29 mouse cellular contexts compared by ENCODE assay signal in the genomic region with DNA sequence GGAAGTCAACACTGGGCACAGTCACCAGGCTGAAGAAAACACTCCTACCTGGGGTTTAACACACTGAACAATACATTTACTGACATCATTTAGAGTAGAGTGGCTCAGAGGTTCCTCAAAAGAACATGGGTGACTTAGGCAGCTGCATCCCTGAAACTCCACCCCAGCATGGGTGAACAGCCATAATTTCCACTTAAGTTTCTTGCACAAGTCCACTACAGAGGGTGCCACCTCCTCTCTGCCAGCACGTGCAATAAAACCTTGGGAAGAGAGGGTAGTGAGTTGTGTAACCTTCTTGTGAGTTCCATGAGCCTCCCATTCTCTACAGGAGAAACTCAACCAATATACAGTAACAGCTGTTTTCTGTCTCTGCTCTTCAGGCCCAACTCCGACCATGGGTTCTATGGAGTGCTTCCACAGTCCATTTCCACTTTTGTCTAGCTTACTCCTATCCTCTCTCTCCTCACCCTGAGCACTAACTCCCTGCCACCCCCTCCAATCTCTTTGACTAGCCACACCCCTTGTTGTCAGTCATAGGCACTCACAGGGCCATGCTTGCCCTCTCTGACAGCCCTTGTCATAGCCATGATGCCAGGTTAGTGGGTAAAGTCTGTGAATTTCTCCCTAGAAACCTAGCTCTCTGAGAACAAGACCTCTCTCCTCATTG. TPM values are rescaled to one million over a fixed set of nuclear protein-coding genes. Genes with fewer than 3 reads are reported as not detected.
DNase-seq lines count a peak whose midpoint lies in the region; ATAC-seq and TF ChIP-seq lines count a peak whose summit lies in the region.
"Had no signal": no experiment of that assay in that cellular context is flagged by ENCODE, and none has a peak within 500 bp of the region (broad histone marks: within the 10 kb centered on the region; RNA-seq: fewer than 3 reads in every experiment).

No protein-coding gene starts in this region.

- peaks cover 16% of the 10 kb centered on the region for H3K4me1 ChIP-seq in megakaryocyte, embryonic 14.5 days
- H3K4me1 ChIP-seq in midbrain, embryonic 10.5 days = no peaks in the 10 kb centered on the region
- H3K4me1 ChIP-seq: embryonic facial prominence, embryonic 12.5 days; forebrain, embryonic 13.5 days had no signal

- no peaks in the 10 kb centered on the region for H3K79me2 ChIP-seq in myocyte (ENCODE audit: control insufficient read depth, insufficient read depth)

- WGBS in midbrain, embryonic 10.5 days = 83% methylated on average over 2 of the region's 2 CpGs

- intact Hi-C loops in heart, postnatal 10 days (cut with DNase I) = loop anchor here (1.0 kb wide), 1 partner anchor 23 kb away; no protein-coding TSS in a partner anchor

- no peaks in the 10 kb centered on the region for H3K27me3 ChIP-seq in megakaryocyte, embryonic 14.5 days (replicated peaks)
- no peaks in the 10 kb centered on the region for H3K27me3 ChIP-seq in myocyte (ENCODE audit: control insufficient read depth, insufficient read depth, insufficient read length)
- H3K27me3 ChIP-seq in midbrain, embryonic 10.5 days (ENCODE audit: low read depth, poor library complexity, severe bottlenecking) = no peaks in the 10 kb centered on the region
- H3K27me3 ChIP-seq: embryonic facial prominence, embryonic 12.5 days; forebrain, embryonic 13.5 days had no signal

- no peak for TF ChIP-seq POLR2A in myocyte (IDR thresholded peaks at IDR 0.05; ENCODE audit: insufficient read length, low read depth)

- H3K4me2 ChIP-seq in myocyte (ENCODE audit: low read depth) = peak overlapping the region; percentile 95
- H3K4me2 ChIP-seq: embryonic facial prominence, embryonic 12.5 days; forebrain, embryonic 13.5 days; heart, embryonic 11.5 days; hindbrain, embryonic 14.5 days had no signal

- ATAC-seq in megakaryocyte, adult 5-6 weeks (ENCODE audit: poor library complexity, severe bottlenecking) = no peak
- ATAC-seq in granulocyte monocyte progenitor cell, adult 5-6 weeks (replicated peaks; ENCODE audit: poor library complexity, severe bottlenecking) = peak; percentile 76
- ATAC-seq: forebrain, embryonic 13.5 days; forebrain, embryonic 16.5 days; hindbrain, postnatal 0 days; inflammation-experienced regulatory T-cells, adult 6 months; intestine, embryonic 16.5 days had no signal

- H3K9me3 ChIP-seq in megakaryocyte, embryonic 14.5 days = no peaks in the 10 kb centered on the region
- no peaks in the 10 kb centered on the region for H3K9me3 ChIP-seq in midbrain, embryonic 10.5 days (replicated peaks)
- H3K9me3 ChIP-seq: embryonic facial prominence, embryonic 12.5 days; forebrain, embryonic 10.5 days; forebrain, embryonic 13.5 days had no signal

- no peak overlapping the region for H3K27ac ChIP-seq in midbrain, embryonic 10.5 days (replicated peaks)
- H3K27ac ChIP-seq: embryonic facial prominence, embryonic 12.5 days; forebrain, embryonic 10.5 days; forebrain, embryonic 13.5 days; hindbrain, embryonic 14.5 days; hindbrain, postnatal 0 days had no signal

- H3K36me3 ChIP-seq in megakaryocyte, embryonic 14.5 days (replicated peaks; ENCODE audit: low read length) = no peaks in the 10 kb centered on the region
- H3K36me3 ChIP-seq in myocyte (ENCODE audit: control insufficient read depth, insufficient read depth) = no peaks in the 10 kb centered on the region
- no peaks in the 10 kb centered on the region for H3K36me3 ChIP-seq in midbrain, embryonic 10.5 days
- H3K36me3 ChIP-seq: embryonic facial prominence, embryonic 12.5 days; forebrain, embryonic 10.5 days had no signal

- peak overlapping the region; percentile 59 for H3K4me3 ChIP-seq in megakaryocyte, embryonic 14.5 days (replicated peaks)
- peak overlapping the region; percentile 5 for H3K4me3 ChIP-seq in myocyte
- H3K4me3 ChIP-seq in midbrain, embryonic 10.5 days = no peak overlapping the region
- H3K4me3 ChIP-seq: embryonic facial prominence, embryonic 12.5 days; forebrain, embryonic 10.5 days; forebrain, embryonic 13.5 days had no signal

- DNase-seq in heart, adult 11 months = peak; percentile 84
- DNase-seq in heart, postnatal 10 days = no peak
- no peak for DNase-seq in kidney, postnatal 14 days
- DNase-seq in midbrain, embryonic 10.5 days (ENCODE audit: low spot score) = no peak
- DNase-seq: cerebellum, adult 11 months; cerebellum, adult 2 months; cerebellum, postnatal 10 days; cerebellum, postnatal 36 days; gastrocnemius, postnatal 10 days; gastrocnemius, postnatal 36 days; heart, adult 18-20 months; heart, postnatal 36 days had no signal

- H3ac ChIP-seq in myocyte (ENCODE audit: control insufficient read depth, insufficient read length) = no peak overlapping the region

TF ChIP-seq in myocyte, 11 proteins besides CTCF, POLR2A, EP300 and RAD21:
- no peak for TF ChIP-seq SRF (IDR thresholded peaks at IDR 0.05; ENCODE audit: control insufficient read depth, insufficient read length, low read depth)
- TF ChIP-seq USF1 (IDR thresholded peaks at IDR 0.05; ENCODE audit: low read depth) = no peak
- TF ChIP-seq MYOD1 (IDR thresholded peaks at IDR 0.05; ENCODE audit: control insufficient read depth in 1 of 3, insufficient read length in 2 of 3, low read depth in 2 of 3) = no peak
- no peak for TF ChIP-seq MAX (IDR thresholded peaks at IDR 0.05; ENCODE audit: low read depth)
- no peak for TF ChIP-seq REST (IDR thresholded peaks at IDR 0.05; ENCODE audit: insufficient read depth, insufficient read length)
- no peak for TF ChIP-seq MYOG (IDR thresholded peaks at IDR 0.05; ENCODE audit: control insufficient read depth in 1 of 3, insufficient read depth in 1 of 3, insufficient read length in 2 of 3, low read depth in 2 of 3)
- no peak for TF ChIP-seq POLR2AphosphoS2 (IDR thresholded peaks at IDR 0.05; ENCODE audit: insufficient read length, low read depth)
- no peak for TF ChIP-seq E2F4 (IDR thresholded peaks at IDR 0.05; ENCODE audit: insufficient read depth)
- TF ChIP-seq TCF12 (IDR thresholded peaks at IDR 0.05; ENCODE audit: insufficient read depth, poor library complexity, severe bottlenecking) = no peak
- TF ChIP-seq CEBPB (IDR thresholded peaks at IDR 0.05; ENCODE audit: insufficient read depth, poor library complexity, severe bottlenecking) = no peak

RNA-seq across cellular contexts. Expression of gene Mybpc1, which starts 25.8 kb away (rescaled TPM):
- total RNA-seq in heart, postnatal 10 days (2021) = under 1 TPM; 0.15 to 0.38 TPM
- not detected in 2 replicates for polyA plus RNA-seq in megakaryocyte, embryonic 14.5 days (2012; ENCODE audit: insufficient read depth, low replicate concordance)
- not detected in 2 replicates for total RNA-seq in megakaryocyte, adult 5-6 weeks (2015)
- not detected in 2 replicates for total RNA-seq in megakaryocyte, adult 5-6 weeks (2017)
- total RNA-seq in granulocyte monocyte progenitor cell, adult 5-6 weeks (2014; fragmentation: Nextera tagmentation) = not detected in 2 replicates
- not detected in 2 replicates for total RNA-seq in granulocyte monocyte progenitor cell, adult 5-6 weeks (2017)
- 21.9 TPM for polyA plus RNA-seq in myocyte (2012; fragmentation: generic; extraction: Trizol)
- polyA plus RNA-seq in midbrain, embryonic 10.5 days (2016; fragmentation: Nextera tagmentation; extraction: Ambion mirVana) = 1.0 and 1.6 TPM in 2 replicates
- total RNA-seq: MEL had no signal
- polyA plus RNA-seq: C2C12; CD4-positive, CD25-positive, alpha-beta regulatory T cell, adult 4 months; inflammation-experienced regulatory T-cells, adult 6 months had no signal

RNA-seq across cellular contexts. Expression of gene Spic, which starts 54.0 kb away (rescaled TPM):
- under 1 TPM in 1 of 2 experiments, not detected in 1; 0.20 TPM for total RNA-seq in heart, postnatal 10 days (2021)
- polyA plus RNA-seq in megakaryocyte, embryonic 14.5 days (2012; ENCODE audit: insufficient read depth, low replicate concordance) = not detected in 2 replicates
- 0.14 and 0.36 TPM in 2 replicates for total RNA-seq in megakaryocyte, adult 5-6 weeks (2015)
- 0.29 and 1.7 TPM in 2 replicates for total RNA-seq in megakaryocyte, adult 5-6 weeks (2017)
- total RNA-seq in granulocyte monocyte progenitor cell, adult 5-6 weeks (2014; fragmentation: Nextera tagmentation) = 1.9 TPM in 1 of 2 replicates, not detected in the other
- total RNA-seq in granulocyte monocyte progenitor cell, adult 5-6 weeks (2017) = 3.1 TPM in 1 of 2 replicates, not detected in the other
- not detected for polyA plus RNA-seq in myocyte (2012; fragmentation: generic; extraction: Trizol)
- 0.10 TPM in 1 of 2 replicates, not detected in the other for polyA plus RNA-seq in midbrain, embryonic 10.5 days (2016; fragmentation: Nextera tagmentation; extraction: Ambion mirVana)
- total RNA-seq: gastrocnemius, postnatal 36 days; hindbrain, postnatal 0 days; MEL had no signal
- polyA plus RNA-seq: C2C12; forebrain, embryonic 10.5 days; forebrain, embryonic 13.5 days; forebrain, embryonic 16.5 days; heart, embryonic 11.5 days; hindbrain, embryonic 11.5 days; hindbrain, postnatal 0 days had no signal
